Mouse (Mus musculus): ENCODE measurements at regions not wholly inside any gene's neighbourhood (a gene's known extent, or its start where the extent isn't known, plus 50 kb on each side); places are given as distances from the start of the nearest gene placed in this dataset.

DNA sequence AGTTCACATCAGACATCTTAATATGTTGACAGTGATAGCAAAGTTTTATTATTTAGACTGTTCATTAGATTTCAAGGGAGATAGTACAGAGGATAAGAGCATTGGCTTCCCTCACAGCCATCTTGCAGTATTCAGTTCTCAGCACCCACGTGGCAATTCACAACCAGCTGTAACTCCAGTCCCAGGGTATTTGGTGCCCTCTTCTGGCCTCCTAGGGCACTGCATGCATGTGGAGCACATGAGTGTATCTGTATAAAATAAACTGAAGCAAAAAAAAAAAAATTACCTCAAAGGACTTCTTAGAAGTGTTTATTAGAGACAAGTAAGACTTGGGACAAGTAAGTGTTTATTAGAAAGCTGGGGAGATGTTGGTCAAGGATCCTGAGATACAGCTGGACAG, 849.3 kb upstream of the Tmem132c start:
- no peak for ATAC-seq (ENCODE audit: low FRiP score)

GRCm38 (mm10) chr5:126395331-126395730, 846.3 kb upstream of the Tmem132c start:
- no peak overlapping the region for H3K4me2 ChIP-seq
- no peak overlapping the region for H3K4me3 ChIP-seq (replicated peaks)
- no peak overlapping the region for H3K9ac ChIP-seq
- no peaks in the 10 kb centered on the region for H3K9me3 ChIP-seq
- 49% methylated on average over 8 of the region's 8 CpGs for WGBS
- H3K36me3 ChIP-seq (replicated peaks), result no peaks in the 10 kb centered on the region
- no peak for ATAC-seq (ENCODE audit: low FRiP score)
- no peaks in the 10 kb centered on the region for H3K4me1 ChIP-seq
- H3K27ac ChIP-seq, result no peak overlapping the region
- no peaks in the 10 kb centered on the region for H3K27me3 ChIP-seq

More for the DNA sequence above, 849.3 kb upstream of the Tmem132c start:
- 66% methylated on average over 1 of the region's 1 CpGs for WGBS
- no peaks in the 10 kb centered on the region for H3K27me3 ChIP-seq
- no peaks in the 10 kb centered on the region for H3K4me1 ChIP-seq
- no peak overlapping the region for H3K27ac ChIP-seq
- no peak overlapping the region for H3K4me2 ChIP-seq
- H3K36me3 ChIP-seq (replicated peaks), result no peaks in the 10 kb centered on the region
- 0 out of 2 replicates have a peak, but pooled peaks cover 3% of the 10 kb centered on the region for H3K9me3 ChIP-seq
- H3K4me3 ChIP-seq (replicated peaks), result no peak overlapping the region
- H3K9ac ChIP-seq, result no peak overlapping the region

DNA sequence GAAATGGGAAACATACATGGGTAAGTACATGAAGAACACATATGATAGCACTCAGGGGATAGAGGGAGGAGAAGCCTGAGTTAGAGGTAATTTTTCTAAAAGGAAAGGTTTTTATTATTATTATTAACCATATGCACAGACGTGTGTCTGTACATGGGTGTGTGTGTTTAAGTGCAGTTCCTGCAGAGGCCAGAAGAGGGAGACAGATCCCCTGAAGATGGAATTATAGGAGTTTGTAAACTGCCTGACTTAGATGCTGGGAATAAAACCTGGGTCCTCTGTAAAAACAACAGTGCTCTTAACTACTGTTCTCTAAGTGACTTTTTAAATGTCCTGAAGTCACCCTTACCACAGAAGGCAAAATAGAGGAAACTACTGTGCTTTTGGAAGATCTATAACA, 809.9 kb upstream of the Tmem132c start:
- no peak overlapping the region for H3K4me3 ChIP-seq (replicated peaks)

GRCm38 (mm10) chr5:126438696-126439095, 802.9 kb upstream of the Tmem132c start:
- no peak overlapping the region for H3K4me2 ChIP-seq
- no peaks in the 10 kb centered on the region for H3K36me3 ChIP-seq (replicated peaks)
- no peaks in the 10 kb centered on the region for H3K4me1 ChIP-seq
- no peak overlapping the region for H3K9ac ChIP-seq
- 100% methylated on average over 1 of the region's 1 CpGs for WGBS
- H3K9me3 ChIP-seq, result no peaks in the 10 kb centered on the region
- ATAC-seq (ENCODE audit: low FRiP score), result no peak
- no peak overlapping the region for H3K4me3 ChIP-seq (replicated peaks)
- no peak overlapping the region for H3K27ac ChIP-seq
- H3K27me3 ChIP-seq, result no peaks in the 10 kb centered on the region

More for the DNA sequence above, 809.9 kb upstream of the Tmem132c start:
- Histone ChIP-seq H3K9ac (no peak overlapping the region), H3K36me3 (replicated peaks) (no peaks in the 10 kb centered on the region), H3K4me1 (no peaks in the 10 kb centered on the region), H3K4me2 (no peak overlapping the region), H3K27me3 (no peaks in the 10 kb centered on the region), H3K9me3 (no peaks in the 10 kb centered on the region), H3K27ac (no peak overlapping the region)
- 92% methylated on average over 1 of the region's 1 CpGs for WGBS
- ATAC-seq (ENCODE audit: low FRiP score), result no peak

DNA sequence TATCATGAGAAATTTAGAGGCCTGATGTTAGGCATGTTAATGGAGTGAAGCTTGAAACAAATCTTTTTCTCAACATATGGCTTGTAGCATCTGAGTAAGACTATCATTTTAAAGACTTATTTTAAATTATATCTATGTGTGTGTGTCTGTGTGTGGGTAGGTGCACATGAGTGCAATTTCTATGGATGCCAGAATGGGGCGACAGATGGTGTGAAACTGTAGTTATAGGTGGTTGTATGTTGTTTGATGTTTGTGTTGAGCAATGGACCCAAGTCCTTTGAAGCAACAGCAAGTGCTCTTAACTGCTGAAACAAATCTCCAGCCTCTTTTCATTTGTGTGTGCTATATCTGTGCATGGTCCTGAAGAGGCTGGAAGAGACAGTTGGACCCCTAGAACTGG, 801.1 kb upstream of the Tmem132c start:
- Histone ChIP-seq H3K9me3 (no peaks in the 10 kb centered on the region), H3K27ac (no peak overlapping the region), H3K27me3 (no peaks in the 10 kb centered on the region), H3K4me3 (replicated peaks) (no peak overlapping the region), H3K4me2 (no peak overlapping the region), H3K36me3 (replicated peaks) (no peaks in the 10 kb centered on the region), H3K9ac (no peak overlapping the region), H3K4me1 (no peaks in the 10 kb centered on the region)
- ATAC-seq (ENCODE audit: low FRiP score), result no peak
- 93% methylated on average over 1 of the region's 1 CpGs for whole genome bisulfite sequencing

DNA sequence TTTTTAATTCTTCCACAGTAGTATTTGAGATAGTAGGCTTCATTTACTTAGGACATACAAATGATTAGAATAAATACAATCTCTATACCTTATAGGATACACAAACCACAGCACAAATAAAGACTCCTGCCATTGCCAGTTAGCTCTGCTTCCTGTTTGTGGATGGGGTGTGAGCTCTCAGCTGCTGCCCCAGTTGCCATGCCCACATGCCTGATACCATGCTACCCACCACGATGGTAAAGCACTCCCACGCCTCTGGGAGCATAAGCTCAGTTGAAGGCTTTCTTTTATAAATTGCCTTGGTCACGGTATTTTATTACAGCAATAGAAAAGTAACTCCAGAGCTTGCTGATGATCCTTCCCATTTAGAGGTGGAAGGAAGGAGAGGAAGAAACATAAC, 765.8 kb upstream of the Tmem132c start:
- H3K27ac ChIP-seq, result no peak overlapping the region
- no peaks in the 10 kb centered on the region for H3K27me3 ChIP-seq
- no peaks in the 10 kb centered on the region for H3K9me3 ChIP-seq
- no peaks in the 10 kb centered on the region for H3K36me3 ChIP-seq (replicated peaks)
- H3K4me2 ChIP-seq, result no peak overlapping the region
- 76% methylated on average over 3 of the region's 3 CpGs for WGBS
- no peak overlapping the region for H3K4me3 ChIP-seq (replicated peaks)
- ATAC-seq (ENCODE audit: low FRiP score), result no peak
- no peak overlapping the region for H3K9ac ChIP-seq
- H3K4me1 ChIP-seq, result no peaks in the 10 kb centered on the region

- no peak overlapping the region for H3K27ac ChIP-seq
- H3K4me2 ChIP-seq, result no peak overlapping the region
- ATAC-seq (ENCODE audit: low FRiP score), result no peak
- no peaks in the 10 kb centered on the region; the same call in 1 of the 2 replicates for H3K4me1 ChIP-seq
- H3K36me3 ChIP-seq (replicated peaks), result no peaks in the 10 kb centered on the region
- H3K4me3 ChIP-seq (replicated peaks), result no peak overlapping the region
- WGBS, result 11% methylated on average over 4 of the region's 4 CpGs
- H3K9me3 ChIP-seq, result no peaks in the 10 kb centered on the region
- no peak overlapping the region for H3K9ac ChIP-seq
- H3K27me3 ChIP-seq, result no peaks in the 10 kb centered on the region
Observed at GRCm38 (mm10) chr5:126522076-126522475, 719.5 kb upstream of the Tmem132c start.

DNA sequence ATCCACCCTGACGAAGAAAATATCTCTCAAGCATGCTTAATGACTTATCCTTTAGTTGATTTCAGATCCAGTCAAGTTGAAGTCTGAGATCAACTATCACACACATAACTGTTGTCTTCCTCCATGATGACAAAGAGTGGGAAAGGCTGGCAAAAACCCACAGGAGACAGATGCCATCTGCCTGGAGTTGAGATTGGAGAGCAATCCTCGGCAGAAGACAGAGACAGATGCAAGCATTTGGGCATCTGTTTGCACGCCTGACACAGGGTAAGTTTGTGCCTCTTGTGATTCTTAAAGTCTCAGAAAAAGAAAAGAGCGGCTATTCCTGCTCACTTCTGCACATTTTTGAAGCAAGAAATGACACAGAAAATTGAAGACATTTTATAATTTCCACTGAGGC, 715.7 kb upstream of the Tmem132c start:
- 86% methylated on average over 4 of the region's 4 CpGs for WGBS
- ATAC-seq (ENCODE audit: low FRiP score), result no peak

GRCm38 (mm10) chr5:126530806-126531527, 710.6 kb upstream of the Tmem132c start:
- no peak for ATAC-seq (ENCODE audit: low FRiP score)
- Histone ChIP-seq H3K9ac (no peak overlapping the region), H3K4me1 (no peaks in the 10 kb centered on the region), H3K27ac (no peak overlapping the region), H3K4me2 (no peak overlapping the region), H3K27me3 (no peaks in the 10 kb centered on the region), H3K9me3 (no peaks in the 10 kb centered on the region), H3K36me3 (replicated peaks) (no peaks in the 10 kb centered on the region), H3K4me3 (replicated peaks) (no peak overlapping the region)
- WGBS, result 75% methylated on average over 5 of the region's 5 CpGs

More for the DNA sequence above, 715.7 kb upstream of the Tmem132c start:
- Histone ChIP-seq H3K27ac (no peak overlapping the region), H3K36me3 (replicated peaks) (no peaks in the 10 kb centered on the region), H3K4me2 (no peak overlapping the region), H3K27me3 (no peaks in the 10 kb centered on the region), H3K9me3 (no peaks in the 10 kb centered on the region), H3K4me1 (no peaks in the 10 kb centered on the region; the same call in 1 of the 2 replicates), H3K9ac (no peak overlapping the region), H3K4me3 (replicated peaks) (no peak overlapping the region)

DNA sequence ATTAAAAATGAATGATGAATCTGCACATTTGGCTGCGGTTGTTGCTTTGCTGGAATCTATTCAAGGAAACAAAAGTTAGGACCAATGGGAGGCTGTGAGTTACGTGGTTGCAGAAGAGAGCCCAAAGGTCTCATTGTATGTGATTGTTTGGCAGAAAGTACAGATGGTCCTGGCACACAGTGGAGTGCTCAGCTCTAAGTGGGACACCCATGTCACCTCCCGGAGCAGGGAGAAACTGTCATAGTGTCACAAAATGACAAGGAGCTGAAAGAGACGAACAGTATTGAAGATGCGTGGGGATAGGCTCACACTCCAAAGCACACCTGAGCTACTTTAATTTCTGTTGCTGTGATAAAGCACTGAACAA, 710.1 kb upstream of the Tmem132c start:
- no peak overlapping the region for H3K27ac ChIP-seq
- no peak for ATAC-seq (ENCODE audit: low FRiP score)
- H3K27me3 ChIP-seq, result no peaks in the 10 kb centered on the region
- no peaks in the 10 kb centered on the region for H3K4me1 ChIP-seq
- H3K9me3 ChIP-seq, result no peaks in the 10 kb centered on the region
- no peak overlapping the region for H3K4me2 ChIP-seq
- WGBS, result 90% methylated on average over 5 of the region's 5 CpGs
- H3K9ac ChIP-seq, result no peak overlapping the region
- no peak overlapping the region for H3K4me3 ChIP-seq (replicated peaks)
- no peaks in the 10 kb centered on the region for H3K36me3 ChIP-seq (replicated peaks)

- ATAC-seq (ENCODE audit: low FRiP score), result no peak
- no peak overlapping the region for H3K27ac ChIP-seq
- H3K27me3 ChIP-seq, result no peaks in the 10 kb centered on the region
- H3K4me1 ChIP-seq, result no peaks in the 10 kb centered on the region
- no peaks in the 10 kb centered on the region for H3K36me3 ChIP-seq (replicated peaks)
- no peak overlapping the region for H3K4me3 ChIP-seq (replicated peaks)
- no peak overlapping the region for H3K9ac ChIP-seq
- no peaks in the 10 kb centered on the region for H3K9me3 ChIP-seq
- no peak overlapping the region for H3K4me2 ChIP-seq
- WGBS, result 96% methylated on average over 1 of the region's 1 CpGs
Observed at GRCm38 (mm10) chr5:126531975-126532374, 709.6 kb upstream of the Tmem132c start.

- H3K36me3 ChIP-seq (replicated peaks), result no peaks in the 10 kb centered on the region
- H3K27ac ChIP-seq, result no peak overlapping the region
- H3K4me3 ChIP-seq (replicated peaks), result no peak overlapping the region
- no peaks in the 10 kb centered on the region for H3K4me1 ChIP-seq
- no peaks in the 10 kb centered on the region for H3K9me3 ChIP-seq
- H3K4me2 ChIP-seq, result no peak overlapping the region
- WGBS, result 87% methylated on average over 2 of the region's 2 CpGs
- H3K27me3 ChIP-seq, result no peaks in the 10 kb centered on the region
- ATAC-seq (ENCODE audit: low FRiP score), result no peak
- no peak overlapping the region for H3K9ac ChIP-seq
Observed at GRCm38 (mm10) chr5:126538072-126538471, 703.5 kb upstream of the Tmem132c start.

DNA sequence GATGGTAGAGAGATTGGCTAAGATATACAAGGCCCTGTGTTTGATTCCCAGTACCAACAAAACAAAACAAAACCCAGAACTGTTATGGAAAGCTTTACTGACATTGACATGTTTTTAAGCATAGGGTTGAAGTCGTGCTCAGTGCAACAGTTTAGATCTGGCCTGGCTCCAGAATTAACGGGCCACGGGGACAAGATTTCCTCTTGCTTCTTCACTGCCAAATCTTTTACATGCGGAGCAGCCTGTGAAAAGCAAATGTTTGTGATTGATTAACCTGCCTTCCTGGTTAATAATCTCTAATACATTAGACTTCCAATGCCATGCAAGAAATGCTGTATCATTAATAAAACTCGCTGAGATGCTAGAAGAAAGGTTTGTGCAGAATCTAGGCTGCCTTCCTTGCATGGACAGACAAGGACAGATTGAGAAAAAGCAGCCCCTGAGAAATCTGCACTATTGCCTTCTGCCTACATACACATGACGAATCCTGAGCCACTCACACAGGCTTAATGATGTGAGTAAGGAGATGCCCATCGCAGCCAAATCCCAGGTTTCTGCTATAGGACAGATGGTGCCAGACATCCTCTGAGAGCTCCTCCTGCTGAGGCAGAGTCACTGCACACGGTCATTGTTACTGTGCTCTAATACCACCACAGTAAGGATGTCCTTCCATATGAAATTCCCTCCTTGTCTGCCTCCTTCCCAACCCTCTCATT, 697.2 kb upstream of the Tmem132c start:
- Histone ChIP-seq H3K4me3 (replicated peaks) (no peak overlapping the region), H3K36me3 (replicated peaks) (no peaks in the 10 kb centered on the region), H3K27ac (no peak overlapping the region), H3K27me3 (no peaks in the 10 kb centered on the region), H3K9me3 (no peaks in the 10 kb centered on the region), H3K4me2 (no peak overlapping the region), H3K9ac (no peak overlapping the region), H3K4me1 (no peaks in the 10 kb centered on the region)
- no peak for ATAC-seq (ENCODE audit: low FRiP score)
- 76% methylated on average over 8 of the region's 8 CpGs for WGBS

Data from forebrain, embryonic 12.5 days (tissue).